Mouse (Mus musculus): Measurements from ENCODE around the gene Gm4922. TPM values are rescaled to one million over a fixed set of nuclear protein-coding genes. Genes with fewer than 3 reads are reported as not detected.

The Gm4922 gene
- polyA plus RNA-seq (2012; rRNA removed) = not detected in 2 replicates

GRCm38 (mm10) chr10:18786693-18787092, at the start of gene Gm4922:
Gene Gm4922 (minus strand): TSS chr10:18786793.

GRCm38 (mm10) chr10:18743286-18744142, 43.1 kb downstream of the Gm4922 start, which contains the start of gene Arfgef3:
Gene Arfgef3 (minus strand): TSS chr10:18743949.

Other genes starting within 250 kb of the Gm4922 start
- 0.71 and 1.0 TPM in 2 replicates for gene Hebp2, start 240.7 kb downstream of the Gm4922 start, polyA plus RNA-seq (2012; rRNA removed)
- 0.03 and 0.05 TPM in 2 replicates for gene Arfgef3, start 42.8 kb downstream of the Gm4922 start, polyA plus RNA-seq (2012; rRNA removed)
- 20.8 and 25.7 TPM in 2 replicates for gene Perp, start 58.2 kb upstream of the Gm4922 start, polyA plus RNA-seq (2012; rRNA removed)
- 2.1 and 2.3 TPM in 2 replicates for gene Tnfaip3, start 228.9 kb upstream of the Gm4922 start, polyA plus RNA-seq (2012; rRNA removed)